Mouse (Mus musculus) adrenal gland, postnatal 0 days (tissue): ENCODE data around the gene Eci1. TPM values are rescaled to one million over a fixed set of nuclear protein-coding genes. Genes with fewer than 3 reads are reported as not detected.

Experiments
- polyA plus RNA-seq: library from polyadenylated mRNA; unstranded; fragments of >200 nt; fragmentation: Nextera tagmentation; extraction: Ambion mirVana; gene quantifications from 2 replicates; pipeline ENCODE4 v1.2.1, GENCODE M21; 2015

Eci1 gene
- 161 and 184 TPM in 2 replicates for polyA plus RNA-seq

DNA sequence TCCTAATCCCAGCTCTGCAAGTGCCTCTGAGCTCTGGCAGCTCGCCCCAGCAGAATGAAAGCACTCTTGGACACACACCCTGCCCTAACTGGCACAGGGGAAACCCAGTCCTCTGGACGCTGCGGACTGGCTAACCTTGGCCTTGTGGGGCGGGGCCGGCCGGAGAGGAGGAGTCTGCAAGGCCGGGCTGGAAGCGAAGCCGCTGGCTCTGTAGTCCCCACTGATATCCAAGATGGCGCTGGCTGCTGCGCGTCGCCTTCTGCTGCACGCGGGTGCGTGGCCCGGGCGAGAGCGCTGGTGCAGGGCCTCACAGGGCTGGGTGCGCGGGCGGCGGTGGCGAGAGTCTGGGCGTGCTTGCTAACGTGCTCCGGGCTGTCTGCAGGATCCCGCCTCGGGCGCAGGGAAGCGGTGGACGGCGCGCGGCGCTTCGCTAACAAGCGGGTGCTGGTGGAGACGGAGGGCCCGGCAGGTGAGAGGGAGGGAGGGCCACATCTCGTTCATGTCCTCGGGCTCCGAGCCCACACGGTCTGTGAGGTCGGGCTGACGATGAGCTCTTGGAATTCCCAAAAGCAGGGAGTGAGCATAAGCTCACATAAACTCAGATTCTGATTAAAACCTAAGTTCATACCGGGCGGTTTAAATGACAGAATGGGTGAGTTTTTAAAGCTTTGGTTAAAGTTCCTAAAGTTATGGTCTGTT is at the start of gene Eci1:
Gene Eci1 (plus strand): TSS at position 171 of the 699 bp plus-strand sequence.

GRCm38 (mm10) chr17:24414230-24414976 is 12.0 kb upstream of the Eci1 start, which contains the start of gene Rnps1:
TSS of gene Rnps1 (plus strand) at chr17:24414565.

GRCm38 (mm10) chr17:24442632-24443155 is 16.3 kb downstream of the Eci1 start, which contains the start of gene Dnase1l2:
TSS of gene Dnase1l2 (minus strand) at chr17:24443105.

GRCm38 (mm10) chr17:24469910-24470602 is 43.6 kb downstream of the Eci1 start, which contains the start of the genes E4f1 and Pgp:
TSS of gene E4f1 (minus strand) at chr17:24470313.
TSS of gene Pgp (plus strand) at chr17:24470392.

GRCm38 (mm10) chr17:24473612-24474275 is 47.3 kb downstream of the Eci1 start, which contains the start of gene Bricd5:
TSS of gene Bricd5 (plus strand) at chr17:24473884.

DNA sequence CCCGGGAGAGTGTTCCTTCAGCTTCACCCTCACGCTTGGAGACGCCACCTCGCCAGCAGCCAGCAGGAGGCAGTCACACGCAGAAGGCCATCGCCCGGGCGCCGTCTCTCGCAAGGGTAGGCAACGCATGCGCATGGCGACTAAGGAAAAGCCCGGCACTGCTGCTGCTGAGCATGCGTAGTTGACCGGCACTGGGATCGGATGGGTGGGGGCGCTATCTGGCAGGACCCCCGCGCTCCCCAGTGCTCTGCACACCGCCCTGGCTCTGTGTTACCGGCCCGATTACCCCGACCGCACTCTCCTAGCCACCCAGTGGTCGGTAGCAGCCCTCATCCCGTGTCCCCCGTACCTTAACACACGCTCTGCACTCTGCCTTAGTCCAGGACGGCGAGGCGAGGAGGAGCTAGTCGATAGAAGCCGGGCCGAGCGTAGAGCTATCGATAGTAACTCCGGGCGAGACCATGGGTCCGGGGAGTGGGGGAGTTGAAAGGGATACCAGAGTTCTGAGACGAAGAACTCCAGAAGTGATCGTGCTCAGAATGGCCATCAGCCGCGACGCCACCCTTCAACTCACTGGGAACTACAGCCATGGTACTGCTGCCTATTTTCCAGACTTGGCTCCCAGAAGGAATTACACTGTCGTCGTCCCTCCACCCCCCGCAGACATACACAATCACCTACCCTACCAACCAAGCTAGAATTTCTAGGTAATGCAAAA is 52.4 kb downstream of the Eci1 start, which contains the start of gene Mlst8:
Gene Mlst8 (minus strand): TSS at position 416 of the 718 bp plus-strand sequence.

GRCm38 (mm10) chr17:24488186-24488661 is 61.8 kb downstream of the Eci1 start, which contains the start of gene Caskin1:
TSS of gene Caskin1 (plus strand) at chr17:24488601.

Other genes starting within 250 kb of the Eci1 start
- gene Tbc1d24, start 221.1 kb upstream of the Eci1 start, polyA plus RNA-seq, result 2.0 and 2.5 TPM in 2 replicates
- 3.9 and 5.7 TPM in 2 replicates for gene Ntn3, start 217.1 kb upstream of the Eci1 start, polyA plus RNA-seq
- 5.3 and 8.3 TPM in 2 replicates for gene Tedc2, start 205.8 kb upstream of the Eci1 start, polyA plus RNA-seq
- 8.1 and 10.8 TPM in 2 replicates for gene Ccnf, start 175.2 kb upstream of the Eci1 start, polyA plus RNA-seq
- gene Abca17, start 75.6 kb upstream of the Eci1 start, polyA plus RNA-seq, result not detected in 2 replicates
- 8.5 and 9.1 TPM in 2 replicates for gene Abca3, start 74.7 kb upstream of the Eci1 start, polyA plus RNA-seq
- 110 and 123 TPM in 2 replicates for gene Rnps1, start 12.1 kb upstream of the Eci1 start, polyA plus RNA-seq
- 0.84 and 1.2 TPM in 2 replicates for gene Dnase1l2, start 16.5 kb downstream of the Eci1 start, polyA plus RNA-seq
- gene E4f1, start 43.7 kb downstream of the Eci1 start, polyA plus RNA-seq, result 19.6 and 21.0 TPM in 2 replicates
- gene Pgp, start 43.8 kb downstream of the Eci1 start, polyA plus RNA-seq, result 63.5 and 100 TPM in 2 replicates
- 0.18 TPM in 1 of 2 replicates, not detected in the other for gene Bricd5, start 47.2 kb downstream of the Eci1 start, polyA plus RNA-seq
- gene Mlst8, start 52.4 kb downstream of the Eci1 start, polyA plus RNA-seq, result 9.9 and 17.7 TPM in 2 replicates
- gene Caskin1, start 62.0 kb downstream of the Eci1 start, polyA plus RNA-seq, result 7.2 and 10.6 TPM in 2 replicates
- gene Traf7, start 101.3 kb downstream of the Eci1 start, polyA plus RNA-seq, result 37.0 and 46.7 TPM in 2 replicates
- gene Rab26, start 107.6 kb downstream of the Eci1 start, polyA plus RNA-seq, result 1.3 and 1.8 TPM in 2 replicates
- 16.5 and 20.0 TPM in 2 replicates for gene Pkd1, start 123.2 kb downstream of the Eci1 start, polyA plus RNA-seq
- gene Tsc2, start 206.0 kb downstream of the Eci1 start, polyA plus RNA-seq, result 20.9 and 23.8 TPM in 2 replicates
- 13.6 and 14.1 TPM in 2 replicates for gene Nthl1, start 206.0 kb downstream of the Eci1 start, polyA plus RNA-seq
- gene Slc9a3r2, start 223.7 kb downstream of the Eci1 start, polyA plus RNA-seq, result 61.7 and 66.2 TPM in 2 replicates
- not detected in 2 replicates for gene Npw, start 231.8 kb downstream of the Eci1 start, polyA plus RNA-seq
- gene Zfp598, start 243.0 kb downstream of the Eci1 start, polyA plus RNA-seq, result 11.8 and 14.9 TPM in 2 replicates